Mouse (Mus musculus) Patski (cell line): ENCODE data around the gene Sparcl1. TPM values are rescaled to one million over a fixed set of nuclear protein-coding genes. Genes with fewer than 3 reads are reported as not detected.

ENCODE experiments used
- ATAC-seq: fragments of 100-300 bp; one replicate; pipeline ENCODE4 v1.8.0; 2021
- CTCF ChIA-PET: fragments of 350-600 bp; sonication (Branson Sonifier 250); formaldehyde crosslinking; loops from one replicate; lab custom pipeline; 2022; ENCODE audit warnings: inconsistent platforms; lab: Charles Lee
- POLR2A ChIA-PET: fragments of 350-600 bp; sonication (Branson Sonifier 250); formaldehyde crosslinking; loops from one replicate; lab custom pipeline; 2022; ENCODE audit warnings: antibody characterized with exemption, inconsistent platforms; lab: Charles Lee
- DNase-seq: peaks from one replicate; pipeline ENCODE4 v3.0.0-alpha.2; 2011; ENCODE audit warnings: low read depth, low spot score
- H3K27me3 ChIP-seq: fragments of 371-371 bp; one replicate; pipeline ENCODE4 v1.5.1; 2021
- CTCF ChIP-seq: fragments of 100-300 bp; IDR thresholded peaks from one replicate; pipeline ENCODE4 v1.5.1; 2021
- in situ Hi-C: fragments of 300-500 bp; cut with MboI; formaldehyde crosslinking; loops from 3 replicates; pipeline ENCODE4 v1.11.1; 2018; ENCODE audit warnings: low pct_unique_long_range_greater_than_20kb, mixed read lengths
- polyA plus RNA-seq: library from polyadenylated mRNA; unstranded; gene quantifications from one replicate; pipeline ENCODE4 v1.2.3, GENCODE M21; 2021

The Sparcl1 gene
- polyA plus RNA-seq, 1 experiment from 2014 or later: not detected

DNA sequence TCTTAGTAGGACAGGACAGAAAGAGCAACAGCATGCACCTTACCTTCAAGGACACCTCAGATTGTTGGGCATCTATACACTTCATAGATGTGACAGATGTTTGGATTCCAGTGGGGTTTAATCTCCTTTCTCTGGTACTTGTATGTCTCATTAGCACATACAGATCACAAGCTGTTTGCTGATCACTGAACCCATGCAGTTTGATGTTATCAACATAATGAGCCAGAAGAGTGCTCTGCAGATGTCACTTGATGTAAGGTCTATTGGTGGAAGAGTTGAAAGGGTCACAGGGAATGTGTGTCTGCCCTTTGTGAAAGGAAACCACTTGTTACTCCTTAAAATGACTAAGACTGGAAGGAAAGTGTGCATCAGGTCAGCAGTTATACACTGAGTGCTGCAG, 78.5 kb downstream of the Sparcl1 start:
- no peak for TF ChIP-seq CTCF
- CTCF ChIA-PET: interaction anchor here (1.0 kb wide), 1 partner anchor 35 kb away, joined by 3 read pairs; no protein-coding TSS in a partner anchor
- POLR2A ChIA-PET: no interaction called here

DNA sequence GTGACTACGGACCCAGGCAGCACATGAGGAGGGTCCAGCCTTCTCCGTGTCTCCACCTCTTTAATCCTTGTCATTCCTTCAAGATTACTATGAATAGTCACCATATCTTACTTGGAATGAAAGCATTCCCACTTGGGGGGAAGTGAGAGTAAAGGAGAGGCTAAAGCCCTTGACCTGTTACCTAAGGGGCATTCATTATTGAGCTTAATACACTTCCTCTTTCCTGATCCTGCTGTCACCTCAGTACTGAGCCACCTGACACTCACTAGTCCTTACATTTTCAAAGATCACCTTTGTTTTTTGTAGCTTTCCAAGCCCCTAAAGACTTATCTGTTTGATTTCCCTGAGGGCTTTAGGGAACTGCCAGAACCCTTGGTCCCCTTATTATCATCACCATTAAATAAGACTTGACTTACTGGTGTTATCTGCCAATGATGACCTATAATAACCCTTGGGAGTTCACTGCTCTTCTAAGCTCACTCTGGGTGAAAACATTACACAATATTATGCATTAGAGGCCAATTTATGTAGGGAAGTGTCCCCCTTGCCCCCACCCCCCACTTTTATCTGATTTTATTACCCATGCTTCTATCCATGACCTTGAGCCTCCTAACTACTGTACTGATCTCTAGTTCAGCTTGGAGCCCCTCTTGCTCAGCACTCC, 81.0 kb downstream of the Sparcl1 start:
- ChIA-PET POLR2A (no interaction called here), CTCF (interaction anchor here (0.7 to 1.3 kb wide), 4 partner anchors 10 to 214 kb away, joined by 3 read pairs; no protein-coding TSS in a partner anchor)
- no peak for TF ChIP-seq CTCF
- ATAC-seq: no peak
- in situ Hi-C loops: no loop called here
- DNase-seq: no peak
- peaks cover 16% of the 10 kb centered on the region for H3K27me3 ChIP-seq

More for the DNA sequence above, 78.5 kb downstream of the Sparcl1 start:
- in situ Hi-C loops: no loop called here
- no peak for ATAC-seq
- no peak for DNase-seq
- H3K27me3 ChIP-seq: peaks cover 1% of the 10 kb centered on the region

Other genes starting within 250 kb of the Sparcl1 start
- 5.5 TPM for gene Klhl8, start 202.5 kb downstream of the Sparcl1 start, polyA plus RNA-seq
- not detected for gene Hsd17b13, start 136.3 kb downstream of the Sparcl1 start, polyA plus RNA-seq
- gene Hsd17b11, start 91.8 kb downstream of the Sparcl1 start, polyA plus RNA-seq: 14.3 TPM
- gene Nudt9, start 67.4 kb downstream of the Sparcl1 start, polyA plus RNA-seq: 52.3 TPM
- not detected for gene Gm17660, start 36.1 kb downstream of the Sparcl1 start, polyA plus RNA-seq
- gene Dspp, start 57.0 kb upstream of the Sparcl1 start, polyA plus RNA-seq: not detected
- not detected for gene Dmp1, start 88.9 kb upstream of the Sparcl1 start, polyA plus RNA-seq
- not detected for gene Ibsp, start 185.4 kb upstream of the Sparcl1 start, polyA plus RNA-seq
- gene Mepe, start 211.6 kb upstream of the Sparcl1 start, polyA plus RNA-seq: not detected